Mouse (Mus musculus): ENCODE results near the gene Tomm70a. TPM values are rescaled to one million over a fixed set of nuclear protein-coding genes. Genes with fewer than 3 reads are reported as not detected.
A peak's percentile ranks its signal among the peaks of the same experiment; 100 is the strongest.

Tomm70a gene
- polyA plus RNA-seq, 1 experiment from 2014 or later = 26.5 TPM

DNA sequence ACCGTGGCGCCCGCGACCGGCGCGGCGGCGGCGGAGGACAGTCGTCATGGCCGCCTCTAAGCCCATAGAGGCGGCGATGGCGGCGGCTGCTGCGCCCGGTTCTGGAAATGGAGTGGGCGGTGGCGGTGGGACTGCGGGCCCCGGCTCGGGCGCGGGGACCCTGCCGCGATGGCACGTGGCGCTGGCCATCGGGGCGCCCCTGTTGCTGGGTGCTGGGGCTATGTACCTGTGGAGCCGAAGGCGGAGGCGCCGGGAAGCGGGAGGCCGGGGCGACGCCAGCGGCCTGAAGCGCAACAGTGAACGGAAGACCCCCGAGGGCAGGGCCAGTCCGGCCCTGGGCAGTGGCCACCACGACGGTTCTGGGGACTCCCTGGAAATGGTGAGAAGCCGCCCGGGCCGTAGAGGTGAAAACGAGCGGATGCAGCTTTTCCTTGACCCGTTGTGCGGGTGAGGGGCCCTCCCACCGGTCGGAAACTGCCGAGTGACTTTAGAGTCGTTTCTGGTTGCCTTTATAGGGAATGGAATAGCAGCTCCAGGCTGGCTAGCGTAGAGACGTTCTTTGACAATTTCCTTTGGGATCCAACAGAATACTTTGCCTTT, 413 bp downstream of the Tomm70a start:
- ATAC-seq (ENCODE audit: low FRiP score, low TSS enrichment) (peak; percentile 8; the same call in 1 of the 2 replicates), DNase-seq (ENCODE audit: low spot score) (peak; percentile 42)
- no peaks in the 10 kb centered on the region for H3K36me3 ChIP-seq (ENCODE audit: control insufficient read depth, insufficient read depth, low read length)
- H3K27ac ChIP-seq (replicated peaks) = peak overlapping the region; percentile 97
- no peaks in the 10 kb centered on the region for H3K27me3 ChIP-seq (ENCODE audit: control insufficient read depth, insufficient read depth, low read length)
- 0 out of 2 replicates have a peak, but pooled peaks cover 3% of the 10 kb centered on the region for H3K4me1 ChIP-seq (replicated peaks; ENCODE audit: control insufficient read depth, insufficient read depth)
- 0% methylated on average over 54 of the region's 59 CpGs for WGBS
- TF ChIP-seq CTCF (IDR thresholded peaks at IDR 0.05; ENCODE audit: low read depth) (no peak), EP300 (optimal IDR thresholded peaks at IDR 0.05) (no peak)
- H3K9ac ChIP-seq (ENCODE audit: low read length) = peak overlapping the region; percentile 98
- peak overlapping the region; percentile 100 for H3K4me3 ChIP-seq (ENCODE audit: low read depth, low read length)
- peak overlapping the region; percentile 77 for H3K4me2 ChIP-seq (replicated peaks; ENCODE audit: low read depth)
- no peaks in the 10 kb centered on the region for H3K9me3 ChIP-seq (ENCODE audit: control insufficient read depth, low read length)

DNA sequence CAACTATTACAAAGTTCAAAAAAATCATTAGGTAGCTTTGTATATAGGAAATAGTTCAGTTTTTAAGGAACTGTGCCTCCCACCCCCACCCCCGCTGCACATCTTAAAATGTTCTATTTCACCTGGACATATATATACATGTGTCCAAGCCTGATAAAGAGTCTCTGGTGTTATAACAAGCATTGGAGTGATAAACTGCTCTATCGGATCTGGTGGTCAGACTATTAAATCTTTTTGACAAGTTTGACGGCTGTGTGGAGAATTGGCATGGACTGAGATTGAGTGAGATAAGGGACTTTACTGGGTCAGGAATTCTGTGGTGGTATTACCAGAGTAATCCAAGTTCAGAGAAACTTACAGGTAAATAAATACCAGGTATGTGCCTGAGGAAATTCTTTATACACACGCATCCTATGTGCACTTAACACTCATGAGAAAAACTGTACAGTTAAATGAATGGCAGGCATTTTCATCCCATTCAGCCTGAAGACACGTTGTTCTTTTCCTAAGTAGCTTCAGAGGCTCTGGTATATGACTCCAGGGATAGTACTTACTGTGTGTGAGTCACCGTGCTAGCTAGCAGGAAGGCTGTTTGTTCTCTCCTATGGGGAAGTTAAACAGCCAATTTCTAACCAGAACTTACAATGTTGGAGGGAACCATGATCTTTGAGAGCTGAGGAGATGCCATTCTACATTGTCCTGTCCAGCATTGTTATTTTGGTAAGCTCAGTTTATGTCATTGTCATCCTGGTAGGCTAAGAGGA, 1.4 kb downstream of the Tomm70a start:
- Histone ChIP-seq H3K9ac (ENCODE audit: low read length) (peak overlapping the region; percentile 98), H3K4me2 (replicated peaks; ENCODE audit: low read depth) (peak overlapping the region; percentile 77), H3K27ac (replicated peaks) (peak overlapping the region; percentile 97; the same call in 1 of the 2 replicates), H3K36me3 (ENCODE audit: control insufficient read depth, insufficient read depth, low read length) (no peaks in the 10 kb centered on the region), H3K4me3 (ENCODE audit: low read depth, low read length) (peak overlapping the region; percentile 100), H3K4me1 (replicated peaks; ENCODE audit: control insufficient read depth, insufficient read depth) (0 out of 2 replicates have a peak, but pooled peaks cover 3% of the 10 kb centered on the region), H3K27me3 (ENCODE audit: control insufficient read depth, insufficient read depth, low read length) (no peaks in the 10 kb centered on the region), H3K9me3 (ENCODE audit: control insufficient read depth, low read length) (no peaks in the 10 kb centered on the region)
- DNase-seq (ENCODE audit: low spot score) = no peak
- TF ChIP-seq EP300 (optimal IDR thresholded peaks at IDR 0.05) = no peak
- TF ChIP-seq CTCF (IDR thresholded peaks at IDR 0.05; ENCODE audit: low read depth) = no peak
- no peak for ATAC-seq (ENCODE audit: low FRiP score, low TSS enrichment)
- 18% methylated on average over 6 of the region's 6 CpGs for WGBS

DNA sequence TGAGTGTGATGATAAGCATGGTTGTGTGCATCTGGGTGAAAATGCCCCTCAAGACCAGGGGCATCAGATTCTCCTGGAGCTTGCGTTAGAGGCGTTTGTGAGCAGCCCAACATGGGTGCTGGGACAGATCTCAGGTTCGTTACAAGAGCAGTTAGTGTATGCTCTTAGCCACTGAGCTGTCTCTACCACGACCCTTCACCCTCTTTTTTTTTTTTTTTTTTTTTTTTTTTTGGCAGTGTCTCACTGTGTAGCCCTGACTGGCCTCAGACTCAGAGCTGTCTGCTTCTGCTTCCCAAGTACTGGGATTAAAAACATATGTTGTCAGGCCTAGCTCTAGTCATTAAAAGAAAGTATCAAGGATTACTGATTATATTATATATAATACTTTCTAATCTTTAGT, 4.8 kb downstream of the Tomm70a start:
- TF ChIP-seq EP300 (optimal IDR thresholded peaks at IDR 0.05) (no peak), CTCF (IDR thresholded peaks at IDR 0.05; ENCODE audit: low read depth) (no peak)
- no peak overlapping the region for H3K9ac ChIP-seq (ENCODE audit: low read length)
- H3K27me3 ChIP-seq (ENCODE audit: control insufficient read depth, insufficient read depth, low read length) = no peaks in the 10 kb centered on the region
- DNase-seq (ENCODE audit: low spot score) (no peak), ATAC-seq (ENCODE audit: low FRiP score, low TSS enrichment) (no peak)
- no peak overlapping the region for H3K4me2 ChIP-seq (replicated peaks; ENCODE audit: low read depth)
- 0 out of 2 replicates have a peak, but pooled peaks cover 3% of the 10 kb centered on the region for H3K4me1 ChIP-seq (replicated peaks; ENCODE audit: control insufficient read depth, insufficient read depth)
- H3K27ac ChIP-seq (replicated peaks) = no peak overlapping the region
- no peaks in the 10 kb centered on the region for H3K9me3 ChIP-seq (ENCODE audit: control insufficient read depth, low read length)
- no peaks in the 10 kb centered on the region for H3K36me3 ChIP-seq (ENCODE audit: control insufficient read depth, insufficient read depth, low read length)
- H3K4me3 ChIP-seq (ENCODE audit: low read depth, low read length) = no peak overlapping the region
- WGBS = 55% methylated on average over 4 of the region's 4 CpGs

DNA sequence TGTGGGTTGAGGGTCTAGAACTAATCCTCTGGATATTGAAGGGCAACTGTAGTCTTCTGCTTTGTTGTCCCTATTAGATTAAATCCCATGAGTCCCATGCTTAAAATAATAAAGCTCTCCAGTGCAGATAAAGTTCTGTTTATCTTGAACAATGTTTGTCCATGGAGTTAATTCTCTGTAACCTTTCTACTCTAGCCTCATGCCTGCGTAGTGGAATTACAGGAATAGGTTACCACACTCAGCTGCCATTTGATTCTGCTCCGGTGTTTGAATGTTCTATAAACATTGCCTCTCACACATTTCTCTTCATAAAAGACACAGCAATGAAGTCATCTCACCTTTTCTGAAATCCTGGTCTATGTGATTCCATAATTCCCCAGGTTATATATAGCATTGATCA, 6.3 kb downstream of the Tomm70a start:
- Histone ChIP-seq H3K9me3 (ENCODE audit: control insufficient read depth, low read length) (no peaks in the 10 kb centered on the region), H3K27ac (replicated peaks) (peak overlapping the region; percentile 24; the same call in 1 of the 2 replicates), H3K36me3 (ENCODE audit: control insufficient read depth, insufficient read depth, low read length) (no peaks in the 10 kb centered on the region), H3K4me3 (ENCODE audit: low read depth, low read length) (no peak overlapping the region), H3K27me3 (ENCODE audit: control insufficient read depth, insufficient read depth, low read length) (no peaks in the 10 kb centered on the region), H3K4me1 (replicated peaks; ENCODE audit: control insufficient read depth, insufficient read depth) (0 out of 2 replicates have a peak, but pooled peaks cover 3% of the 10 kb centered on the region), H3K4me2 (replicated peaks; ENCODE audit: low read depth) (no peak overlapping the region), H3K9ac (ENCODE audit: low read length) (no peak overlapping the region)
- TF ChIP-seq CTCF (IDR thresholded peaks at IDR 0.05; ENCODE audit: low read depth) = no peak
- TF ChIP-seq EP300 (optimal IDR thresholded peaks at IDR 0.05) = no peak
- peak; percentile 65 for ATAC-seq (ENCODE audit: low FRiP score, low TSS enrichment)
- 26% methylated on average over 2 of the region's 2 CpGs for WGBS
- DNase-seq (ENCODE audit: low spot score) = peak; percentile 19

DNA sequence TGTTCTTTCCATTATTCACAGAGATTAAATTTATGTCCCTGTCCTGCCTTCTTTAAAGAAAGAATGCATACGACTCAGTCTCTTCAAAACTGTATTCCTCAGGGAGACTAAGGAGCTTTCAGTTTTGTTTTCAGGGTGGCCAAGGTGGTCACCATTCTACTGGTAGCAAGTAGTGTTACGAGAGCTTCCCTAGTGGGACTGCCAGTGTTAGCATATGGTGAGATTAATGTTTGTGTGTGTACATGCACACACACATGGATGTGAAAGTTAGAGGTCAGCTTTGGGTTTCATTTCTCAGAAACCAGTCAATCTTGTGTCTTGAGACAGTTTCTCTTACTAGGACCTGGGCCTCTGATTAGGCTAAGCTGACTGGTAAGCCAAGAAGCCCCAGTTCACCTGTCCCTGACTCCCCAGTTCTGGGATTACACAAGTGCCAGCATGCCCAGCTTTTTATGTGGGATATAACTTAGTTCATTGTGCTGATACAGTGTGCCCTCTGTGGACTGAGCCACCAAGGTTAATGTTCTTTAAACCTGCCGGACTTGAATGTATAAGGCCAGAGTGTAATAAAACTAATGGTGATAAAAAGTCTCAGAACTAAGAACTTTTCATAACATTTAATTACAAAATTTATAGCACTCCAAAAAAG, 9.4 kb downstream of the Tomm70a start:
- 57% methylated on average over 3 of the region's 3 CpGs for WGBS
- 0 out of 2 replicates have a peak overlapping the region, but pooled peaks have one; percentile 30 for H3K27ac ChIP-seq (replicated peaks)
- DNase-seq (ENCODE audit: low spot score) (no peak), ATAC-seq (ENCODE audit: low FRiP score, low TSS enrichment) (no peak)
- no peaks in the 10 kb centered on the region for H3K27me3 ChIP-seq (ENCODE audit: control insufficient read depth, insufficient read depth, low read length)
- no peaks in the 10 kb centered on the region for H3K36me3 ChIP-seq (ENCODE audit: control insufficient read depth, insufficient read depth, low read length)
- no peak overlapping the region for H3K4me3 ChIP-seq (ENCODE audit: low read depth, low read length)
- H3K9ac ChIP-seq (ENCODE audit: low read length) = no peak overlapping the region
- H3K4me2 ChIP-seq (replicated peaks; ENCODE audit: low read depth) = no peak overlapping the region
- H3K9me3 ChIP-seq (ENCODE audit: control insufficient read depth, low read length) = no peaks in the 10 kb centered on the region
- no peak for TF ChIP-seq CTCF (IDR thresholded peaks at IDR 0.05; ENCODE audit: low read depth)
- TF ChIP-seq EP300 (optimal IDR thresholded peaks at IDR 0.05) = no peak
- no peaks in the 10 kb centered on the region for H3K4me1 ChIP-seq (replicated peaks; ENCODE audit: control insufficient read depth, insufficient read depth)
